Mouse (Mus musculus): Measurements from ENCODE around the gene Hbb-bt. TPM values are rescaled to one million over a fixed set of nuclear protein-coding genes. Genes with fewer than 3 reads are reported as not detected.
"Not testable (repeated sequence)": the region's sequence is repeated elsewhere in the genome, so short reads cannot be mapped to it uniquely, and the experiment has no call there.

Hbb-bt gene
- total and polyA plus RNA-seq, 2 experiments from 2014 or later, result 1,221 to 1,401 TPM

DNA sequence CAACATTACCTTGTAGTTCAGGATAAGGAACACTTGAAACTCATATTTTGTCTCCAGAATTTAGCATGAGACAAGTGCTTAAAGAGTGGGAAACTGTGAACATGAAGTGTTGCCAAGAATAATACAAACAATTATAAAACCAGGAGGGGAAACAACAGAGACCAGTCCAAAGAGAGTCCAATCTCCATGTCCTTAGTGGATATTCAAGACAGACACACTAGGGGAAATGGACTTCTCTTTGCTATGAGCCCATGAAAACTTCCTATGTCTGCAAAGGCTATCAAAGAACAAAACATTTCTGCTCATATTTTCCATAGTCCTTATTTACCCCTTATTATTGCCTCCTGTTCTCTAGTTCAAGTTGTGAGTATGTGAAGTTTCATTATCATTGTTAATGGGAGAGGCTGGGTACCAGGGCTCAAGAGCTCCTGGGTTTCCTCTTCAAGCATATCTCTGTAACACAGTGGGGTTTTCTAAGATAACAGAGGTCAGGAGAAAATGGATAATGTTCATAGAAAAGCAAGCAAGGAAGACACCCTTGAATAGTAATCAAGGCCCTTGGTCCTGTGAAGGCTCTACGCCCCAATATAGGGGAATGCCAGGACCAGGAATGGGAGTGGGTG is 2.5 kb downstream of the Hbb-bt start:
- 59% methylated on average over 1 of the region's 1 CpGs for WGBS
- Histone ChIP-seq H3K4me2 (ENCODE audit: low read depth, low read length) (no peak overlapping the region), H3K4me1 (ENCODE audit: control insufficient read depth, insufficient read depth) (no peaks in the 10 kb centered on the region), H3K27ac (ENCODE audit: low read depth) (no peak overlapping the region), H3K4me3 (ENCODE audit: low read depth, low read length) (no peak overlapping the region), H3K9ac (replicated peaks; ENCODE audit: low read depth, low read length) (no peak overlapping the region), H3K36me3 (replicated peaks; ENCODE audit: control insufficient read depth, insufficient read depth, low read length) (no peaks in the 10 kb centered on the region), H3K9me3 (replicated peaks; ENCODE audit: control insufficient read depth, low read length) (no peaks in the 10 kb centered on the region), H3K27me3 (ENCODE audit: control insufficient read depth, insufficient read depth, low read length) (no peaks in the 10 kb centered on the region)
- no peak for ATAC-seq (ENCODE audit: insufficient read depth, low read depth)
- no peak for TF ChIP-seq EP300 (IDR thresholded peaks at IDR 0.05; ENCODE audit: low read depth)
- DNase-seq (ENCODE audit: low spot score), result no peak

- Histone ChIP-seq H3K4me3 (ENCODE audit: low read depth, low read length) (no peak overlapping the region), H3K27me3 (ENCODE audit: control insufficient read depth, insufficient read depth, low read length) (no peaks in the 10 kb centered on the region), H3K9ac (replicated peaks; ENCODE audit: low read depth, low read length) (no peak overlapping the region), H3K4me1 (ENCODE audit: control insufficient read depth, insufficient read depth) (no peaks in the 10 kb centered on the region), H3K4me2 (ENCODE audit: low read depth, low read length) (no peak overlapping the region), H3K36me3 (replicated peaks; ENCODE audit: control insufficient read depth, insufficient read depth, low read length) (no peaks in the 10 kb centered on the region), H3K9me3 (replicated peaks; ENCODE audit: control insufficient read depth, low read length) (no peaks in the 10 kb centered on the region), H3K27ac (ENCODE audit: low read depth) (no peak overlapping the region)
- WGBS, result 64% methylated on average over 3 of the region's 3 CpGs
- DNase-seq (ENCODE audit: low spot score) (no peak), ATAC-seq (ENCODE audit: insufficient read depth, low read depth) (no peak)
- TF ChIP-seq CTCF (IDR thresholded peaks at IDR 0.05; ENCODE audit: low read depth) (no peak), EP300 (IDR thresholded peaks at IDR 0.05; ENCODE audit: low read depth) (no peak)
These were observed 3.0 kb downstream of the Hbb-bt start for GRCm38 (mm10) chr7:103810746-103811145.

DNA sequence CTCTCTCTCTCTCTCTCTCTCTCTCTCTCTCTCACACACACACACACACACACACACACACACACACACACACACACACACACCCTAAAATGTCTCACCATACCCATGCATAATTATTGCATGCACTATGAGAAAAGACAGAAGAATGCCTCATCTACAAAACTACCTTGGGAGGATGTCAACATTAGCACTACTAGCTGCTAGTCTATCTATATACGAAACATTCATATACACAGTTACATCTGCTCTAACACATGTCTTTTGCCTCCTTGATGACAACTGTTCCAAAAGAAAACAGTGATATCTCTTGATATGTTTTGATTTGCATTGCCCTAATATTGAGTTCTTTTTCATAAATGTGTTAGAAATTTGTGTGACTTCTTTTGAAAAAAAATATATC is 3.5 kb downstream of the Hbb-bt start:
- Histone ChIP-seq H3K9ac (replicated peaks; ENCODE audit: low read depth, low read length) (no peak overlapping the region), H3K4me3 (ENCODE audit: low read depth, low read length) (no peak overlapping the region), H3K36me3 (replicated peaks; ENCODE audit: control insufficient read depth, insufficient read depth, low read length) (no peaks in the 10 kb centered on the region), H3K27me3 (ENCODE audit: control insufficient read depth, insufficient read depth, low read length) (no peaks in the 10 kb centered on the region), H3K4me2 (ENCODE audit: low read depth, low read length) (no peak overlapping the region), H3K27ac (ENCODE audit: low read depth) (no peak overlapping the region), H3K4me1 (ENCODE audit: control insufficient read depth, insufficient read depth) (no peaks in the 10 kb centered on the region), H3K9me3 (replicated peaks; ENCODE audit: control insufficient read depth, low read length) (no peaks in the 10 kb centered on the region)
- no peak for DNase-seq (ENCODE audit: low spot score)
- 74% methylated on average over 1 of the region's 1 CpGs for WGBS
- TF ChIP-seq EP300 (IDR thresholded peaks at IDR 0.05; ENCODE audit: low read depth), result no peak
- no peak for TF ChIP-seq CTCF (IDR thresholded peaks at IDR 0.05; ENCODE audit: low read depth)
- ATAC-seq (ENCODE audit: insufficient read depth, low read depth), result no peak

DNA sequence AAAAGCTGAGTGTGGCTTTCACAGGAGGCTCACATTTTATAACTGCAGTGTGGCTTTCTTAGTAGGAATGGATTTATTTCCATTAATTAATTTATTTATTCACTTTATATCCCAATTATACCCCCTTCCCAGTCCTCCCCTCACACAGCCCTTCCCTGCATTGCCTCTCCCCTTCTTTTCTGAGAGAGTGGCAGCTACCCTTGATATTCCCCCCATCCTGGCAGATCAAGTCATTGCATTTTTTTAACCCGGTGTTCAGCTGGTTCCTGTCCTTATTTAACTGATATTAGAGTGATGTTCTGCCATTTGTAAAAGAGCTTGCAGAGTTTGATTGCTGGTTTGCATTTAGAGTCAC is 4.0 kb downstream of the Hbb-bt start:
- DNase-seq (ENCODE audit: low spot score) (no peak), ATAC-seq (ENCODE audit: insufficient read depth, low read depth) (no peak)
- Histone ChIP-seq H3K4me3 (ENCODE audit: low read depth, low read length) (no peak overlapping the region), H3K4me1 (ENCODE audit: control insufficient read depth, insufficient read depth) (no peaks in the 10 kb centered on the region), H3K9ac (replicated peaks; ENCODE audit: low read depth, low read length) (no peak overlapping the region), H3K36me3 (replicated peaks; ENCODE audit: control insufficient read depth, insufficient read depth, low read length) (no peaks in the 10 kb centered on the region), H3K27ac (ENCODE audit: low read depth) (no peak overlapping the region), H3K4me2 (ENCODE audit: low read depth, low read length) (no peak overlapping the region), H3K27me3 (ENCODE audit: control insufficient read depth, insufficient read depth, low read length) (no peaks in the 10 kb centered on the region), H3K9me3 (replicated peaks; ENCODE audit: control insufficient read depth, low read length) (no peaks in the 10 kb centered on the region)
- TF ChIP-seq EP300 (IDR thresholded peaks at IDR 0.05; ENCODE audit: low read depth) (no peak), CTCF (IDR thresholded peaks at IDR 0.05; ENCODE audit: low read depth) (no peak)
- 38% methylated on average over 1 of the region's 1 CpGs for whole genome bisulfite sequencing

- WGBS, result 21% methylated on average over 5 of the region's 5 CpGs
- Histone ChIP-seq H3K9ac (replicated peaks; ENCODE audit: low read depth, low read length) (no peak overlapping the region), H3K4me2 (ENCODE audit: low read depth, low read length) (no peak overlapping the region), H3K27me3 (ENCODE audit: control insufficient read depth, insufficient read depth, low read length) (no peaks in the 10 kb centered on the region), H3K4me3 (ENCODE audit: low read depth, low read length) (no peak overlapping the region), H3K4me1 (ENCODE audit: control insufficient read depth, insufficient read depth) (no peaks in the 10 kb centered on the region), H3K27ac (ENCODE audit: low read depth) (no peak overlapping the region), H3K36me3 (replicated peaks; ENCODE audit: control insufficient read depth, insufficient read depth, low read length) (no peaks in the 10 kb centered on the region), H3K9me3 (replicated peaks; ENCODE audit: control insufficient read depth, low read length) (no peaks in the 10 kb centered on the region)
- no peak for DNase-seq (ENCODE audit: low spot score)
- ATAC-seq (ENCODE audit: insufficient read depth, low read depth), result no peak
- TF ChIP-seq EP300 (IDR thresholded peaks at IDR 0.05; ENCODE audit: low read depth) (no peak), CTCF (IDR thresholded peaks at IDR 0.05; ENCODE audit: low read depth) (no peak)
These were observed 4.6 kb downstream of the Hbb-bt start for GRCm38 (mm10) chr7:103808971-103809800.

DNA sequence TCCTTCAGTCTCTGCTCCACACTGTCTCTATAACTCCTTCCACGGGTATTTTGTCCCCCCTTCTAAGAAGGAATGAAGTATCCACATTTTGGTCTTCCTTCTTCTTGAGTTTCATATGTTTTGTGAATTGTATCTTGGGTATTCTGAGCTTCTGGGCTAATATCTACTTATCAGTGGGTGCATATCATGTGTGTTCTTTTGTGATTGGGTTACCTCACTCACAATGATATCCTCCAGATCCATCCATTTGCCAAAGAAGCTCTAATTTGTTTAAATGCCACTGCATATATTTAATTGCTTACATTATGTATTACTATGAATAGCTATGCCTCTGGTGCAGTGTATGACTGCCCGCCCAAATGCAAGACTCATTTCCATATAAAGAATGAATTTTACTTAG is 5.7 kb downstream of the Hbb-bt start:
- not testable (repeated sequence) for H3K9ac ChIP-seq (replicated peaks; ENCODE audit: low read depth, low read length); H3K9me3 ChIP-seq (replicated peaks; ENCODE audit: control insufficient read depth, low read length); H3K27me3 ChIP-seq (ENCODE audit: control insufficient read depth, insufficient read depth, low read length); DNase-seq (ENCODE audit: low spot score); H3K4me3 ChIP-seq (ENCODE audit: low read depth, low read length); H3K27ac ChIP-seq (ENCODE audit: low read depth); H3K4me2 ChIP-seq (ENCODE audit: low read depth, low read length); H3K4me1 ChIP-seq (ENCODE audit: control insufficient read depth, insufficient read depth); H3K36me3 ChIP-seq (replicated peaks; ENCODE audit: control insufficient read depth, insufficient read depth, low read length); ATAC-seq (ENCODE audit: insufficient read depth, low read depth)
- 71% methylated on average over 2 of the region's 2 CpGs for WGBS

Measured in heart, postnatal 0 days (tissue).